Mouse (Mus musculus): ENCODE results near the gene Pip5k1c.

The Pip5k1c gene

GRCm38 (mm10) chr10:81301321-81301720 lies 8.6 kb downstream of the Pip5k1c start:
- CTCF ChIA-PET, result interaction anchor here (1.8 kb wide), 1 partner anchor 9 kb away, joined by 7 read pairs; the partner anchor contains the start of gene Pip5k1c

GRCm38 (mm10) chr10:81302288-81302687 lies 9.5 kb downstream of the Pip5k1c start:
- CTCF ChIA-PET, result interaction anchor here (1.8 kb wide), 1 partner anchor 10 kb away, joined by 7 read pairs; the partner anchor contains the start of gene Pip5k1c

GRCm38 (mm10) chr10:81302781-81303218 lies 10.0 kb downstream of the Pip5k1c start:
- CTCF ChIA-PET, result interaction anchor here (1.8 kb wide), 1 partner anchor 10 kb away, joined by 7 read pairs; the partner anchor contains the start of gene Pip5k1c

GRCm38 (mm10) chr10:81303258-81303657 lies 10.5 kb downstream of the Pip5k1c start:
- CTCF ChIA-PET, result no interaction called here

- CTCF ChIA-PET, result interaction anchor here (0.7 to 1.5 kb wide), 3 partner anchors 11 to 68 kb away, joined by 3 to 5 read pairs (median 3); partner anchors contain the start of gene Gipc3
These were observed 11.0 kb downstream of the Pip5k1c start for GRCm38 (mm10) chr10:81303761-81304160.

- CTCF ChIA-PET, result interaction anchor here (0.6 to 1.9 kb wide), 7 partner anchors 12 to 592 kb away, joined by 3 to 11 read pairs (median 5); partner anchors contain the start of genes Cactin and Gipc3
These were observed 12.0 kb downstream of the Pip5k1c start for GRCm38 (mm10) chr10:81304597-81305238.

- CTCF ChIA-PET, result interaction anchor here (0.5 to 1.9 kb wide), 2 partner anchors 14 to 17 kb away, joined by 11 to 13 read pairs; partner anchors contain the start of gene Tjp3
These were observed 12.9 kb downstream of the Pip5k1c start for GRCm38 (mm10) chr10:81305663-81306062.

- CTCF ChIA-PET, result interaction anchor here (0.5 to 0.9 kb wide), 2 partner anchors 14 to 15 kb away, joined by 3 to 13 read pairs; partner anchors contain the start of genes Pip5k1c and Tjp3
These were observed 13.5 kb downstream of the Pip5k1c start for GRCm38 (mm10) chr10:81306173-81306668.

- CTCF ChIA-PET, result interaction anchor here (0.9 kb wide), 1 partner anchor 15 kb away, joined by 3 read pairs; the partner anchor contains the start of gene Pip5k1c
These were observed 14.3 kb downstream of the Pip5k1c start for GRCm38 (mm10) chr10:81306837-81307682.

GRCm38 (mm10) chr10:81309571-81309970 lies 16.8 kb downstream of the Pip5k1c start:
- CTCF ChIA-PET, result no interaction called here

- CTCF ChIA-PET, result interaction anchor here (0.6 kb wide), 1 partner anchor 1588 kb away, joined by 3 read pairs; no protein-coding TSS in a partner anchor
These were observed 20.8 kb downstream of the Pip5k1c start for GRCm38 (mm10) chr10:81313581-81313980.

- CTCF ChIA-PET, result no interaction called here
These were observed 21.4 kb downstream of the Pip5k1c start for GRCm38 (mm10) chr10:81314201-81314600.

GRCm38 (mm10) chr10:81315587-81315986 lies 22.8 kb downstream of the Pip5k1c start:
- CTCF ChIA-PET, result no interaction called here

GRCm38 (mm10) chr10:81316338-81317060 lies 23.7 kb downstream of the Pip5k1c start:
- CTCF ChIA-PET, result interaction anchor here (0.5 kb wide), 1 partner anchor 27 kb away, joined by 6 read pairs; no protein-coding TSS in a partner anchor

GRCm38 (mm10) chr10:81317273-81317672 lies 24.5 kb downstream of the Pip5k1c start:
- CTCF ChIA-PET, result interaction anchor here (1.2 kb wide), 1 partner anchor 28 kb away, joined by 3 read pairs; no protein-coding TSS in a partner anchor

GRCm38 (mm10) chr10:81318589-81319329 lies 26.0 kb downstream of the Pip5k1c start:
- CTCF ChIA-PET, result interaction anchor here (0.7 to 2.0 kb wide), 3 partner anchors 14 to 28 kb away, joined by 3 to 23 read pairs (median 5); no protein-coding TSS in a partner anchor

GRCm38 (mm10) chr10:81319330-81319699 lies 26.6 kb downstream of the Pip5k1c start:
- CTCF ChIA-PET, result interaction anchor here (2.0 kb wide), 1 partner anchor 15 kb away, joined by 5 read pairs; no protein-coding TSS in a partner anchor

GRCm38 (mm10) chr10:81319741-81320549 lies 27.2 kb downstream of the Pip5k1c start:
- CTCF ChIA-PET, result interaction anchor here (2.0 kb wide), 1 partner anchor 15 kb away, joined by 5 read pairs; no protein-coding TSS in a partner anchor
